Mouse (Mus musculus) ES-Bruce4 (cell line): ENCODE results near the gene Gemin5.

Experiments
- CTCF ChIP-seq: IDR thresholded peaks from one replicate; pipeline ENCODE4 v1.8.1; 2011; ENCODE audit warnings: low read depth, low read length
- EP300 ChIP-seq: IDR thresholded peaks from 2 replicates; pipeline ENCODE4 v1.6.1; 2011; ENCODE audit warnings: low read depth, low read length; ENCODE audit not compliant: insufficient read depth
- POLR2A ChIP-seq: IDR thresholded peaks from one replicate; pipeline ENCODE4 v1.8.1; 2011; ENCODE audit warnings: low read length; ENCODE audit not compliant: insufficient read depth

DNA sequence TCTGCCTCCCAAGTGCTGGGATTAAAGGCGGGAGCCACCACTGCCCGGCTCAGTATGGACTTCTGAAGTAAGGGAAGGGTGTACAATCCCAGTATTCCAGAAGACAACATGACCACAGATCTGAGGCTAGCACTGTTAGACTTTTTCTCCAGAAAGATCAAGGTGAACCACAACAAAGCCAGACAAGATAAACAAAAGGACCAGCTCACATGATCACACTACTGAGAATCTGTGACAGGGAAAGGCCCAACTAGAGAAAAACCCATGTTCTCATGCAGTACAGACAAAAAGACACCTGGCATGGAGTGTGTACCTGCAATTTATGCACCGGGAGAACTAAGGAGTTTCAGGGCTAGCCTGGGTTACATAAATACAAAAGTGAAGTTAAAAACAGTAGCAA is 36.3 kb downstream of the Gemin5 start:
- no peak for TF ChIP-seq EP300
- no peak for TF ChIP-seq POLR2A
- no peak for TF ChIP-seq CTCF
